Mouse (Mus musculus) heart, embryonic 11.5 days (tissue): Measurements from ENCODE around the gene Mettl24. TPM values are rescaled to one million over a fixed set of nuclear protein-coding genes. Genes with fewer than 3 reads are reported as not detected.

Experiments
- ATAC-seq: fragments of 200-750 bp; cut with Nextera tagmentation; replicated peaks from 2 replicates; pipeline ENCODE4 v1.8.0; 2017; ENCODE audit warnings: moderate library complexity; ENCODE audit not compliant: insufficient number of reproducible peaks, low FRiP score, low TSS enrichment
- H3K27ac ChIP-seq: fragments of 300-500 bp; sonication (generic); 2 replicates; pipeline ENCODE4 v1.5.1; 2014; ENCODE audit warnings: mild to moderate bottlenecking, low read depth, low read length
- H3K27me3 ChIP-seq: fragments of 300-500 bp; sonication (generic); 2 replicates; pipeline ENCODE4 v1.6.1; 2014; ENCODE audit warnings: mild to moderate bottlenecking, low read length, mixed read lengths; ENCODE audit not compliant: control insufficient read depth, insufficient read depth
- H3K36me3 ChIP-seq: fragments of 300-500 bp; sonication (generic); 2 replicates; pipeline ENCODE4 v1.6.1; 2014; ENCODE audit warnings: mild to moderate bottlenecking, low read length, moderate library complexity, mixed read lengths; ENCODE audit not compliant: control insufficient read depth, insufficient read depth
- H3K4me1 ChIP-seq: fragments of 300-500 bp; sonication (generic); 2 replicates; pipeline ENCODE4 v1.6.1; 2014; ENCODE audit warnings: low read length; ENCODE audit not compliant: control insufficient read depth, insufficient read depth
- H3K4me2 ChIP-seq: fragments of 300-500 bp; sonication (generic); 2 replicates; pipeline ENCODE4 v1.6.1; 2014; ENCODE audit warnings: mild to moderate bottlenecking, moderate library complexity
- H3K4me3 ChIP-seq: fragments of 300-500 bp; sonication (generic); 2 replicates; pipeline ENCODE4 v1.5.1; 2014; ENCODE audit warnings: low read depth, low read length
- H3K9ac ChIP-seq: fragments of 300-500 bp; sonication (generic); 2 replicates; pipeline ENCODE4 v1.6.1; 2014; ENCODE audit warnings: mild to moderate bottlenecking, low read depth, low read length, moderate library complexity
- H3K9me3 ChIP-seq: fragments of 300-500 bp; sonication (generic); replicated peaks from 2 replicates; pipeline ENCODE4 v1.6.1; 2016; ENCODE audit warnings: low read length; ENCODE audit not compliant: control insufficient read depth
- WGBS: fragments of 180-500 bp; shearing (Covaris S2); extraction: QIAGEN DNeasy Blood & Tissue Kit; methylation state at CpG from one replicate; pipeline ENCODE4 v1.1.7; 2014; ENCODE audit not compliant: insufficient replicate concordance; 5-methylcytosine and 5-hydroxymethylcytosine counted together
- polyA plus RNA-seq: library from polyadenylated mRNA; unstranded; fragments of >200 nt; fragmentation: Nextera tagmentation; extraction: Ambion mirVana; gene quantifications from 2 replicates; pipeline ENCODE4 v1.2.1, GENCODE M21; 2014

The Mettl24 gene
- polyA plus RNA-seq, 1 experiment from 2014 or later = 2.0 TPM

DNA sequence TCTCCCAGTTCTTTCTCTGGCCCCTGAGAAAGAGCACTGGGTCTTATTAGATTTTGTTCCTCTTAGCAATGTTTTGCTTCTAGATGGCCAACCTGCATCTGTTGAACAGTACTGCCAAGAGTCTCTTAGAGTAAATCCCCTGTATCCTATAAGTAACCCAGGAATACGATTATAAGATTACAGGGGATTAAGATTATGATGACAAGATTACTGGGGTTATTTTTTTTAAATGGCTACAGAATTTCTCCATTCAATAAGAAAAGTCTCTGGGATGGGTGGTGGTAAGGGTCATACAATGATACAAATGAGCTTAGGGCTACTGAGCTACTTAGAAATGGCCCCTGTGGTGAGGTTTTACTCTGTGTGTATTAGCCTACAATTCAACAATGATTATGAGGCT lies 37.7 kb upstream of the Mettl24 start:
- no peak for ATAC-seq
- Histone ChIP-seq H3K9me3 (no peaks in the 10 kb centered on the region), H3K27ac (no peak overlapping the region), H3K9ac (no peak overlapping the region), H3K4me3 (no peak overlapping the region), H3K4me2 (no peak overlapping the region), H3K36me3 (no peaks in the 10 kb centered on the region), H3K27me3 (no peaks in the 10 kb centered on the region), H3K4me1 (no peaks in the 10 kb centered on the region)
- WGBS = 63% methylated on average over 1 of the region's 1 CpGs

GRCm38 (mm10) chr10:40648776-40649175 lies 34.3 kb upstream of the Mettl24 start:
- no peaks in the 10 kb centered on the region for H3K9me3 ChIP-seq
- ATAC-seq = no peak
- 84% methylated on average over 12 of the region's 12 CpGs for WGBS

DNA sequence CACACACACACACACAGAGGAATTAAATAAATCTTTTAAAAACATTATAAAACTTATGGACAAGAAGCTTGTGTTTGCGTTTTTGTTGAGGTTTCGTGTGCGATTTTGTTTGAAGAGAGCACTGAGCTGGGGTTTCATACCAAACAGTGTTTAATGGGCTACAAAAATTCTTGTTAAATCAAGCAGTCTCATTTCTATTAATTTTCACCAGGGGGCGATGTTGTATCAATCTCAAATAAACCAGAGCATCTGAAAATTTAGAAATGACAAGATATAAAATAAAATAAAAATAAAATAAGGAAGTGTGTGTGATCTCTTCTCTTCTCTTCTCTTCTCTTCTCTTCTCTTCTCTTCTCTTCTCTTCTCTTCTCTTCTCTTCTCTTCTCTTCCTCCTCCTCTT lies 33.4 kb upstream of the Mettl24 start:
- Histone ChIP-seq H3K4me3 (no peak overlapping the region), H3K4me2 (no peak overlapping the region), H3K9ac (no peak overlapping the region), H3K9me3 (no peaks in the 10 kb centered on the region), H3K36me3 (no peaks in the 10 kb centered on the region), H3K27ac (no peak overlapping the region), H3K4me1 (no peaks in the 10 kb centered on the region), H3K27me3 (no peaks in the 10 kb centered on the region)
- WGBS = 31% methylated on average over 4 of the region's 4 CpGs
- no peak for ATAC-seq

More at GRCm38 (mm10) chr10:40648776-40649175, 34.3 kb upstream of the Mettl24 start:
- H3K27me3 ChIP-seq = no peaks in the 10 kb centered on the region
- H3K36me3 ChIP-seq = no peaks in the 10 kb centered on the region
- H3K4me2 ChIP-seq = no peak overlapping the region
- no peaks in the 10 kb centered on the region for H3K4me1 ChIP-seq
- H3K4me3 ChIP-seq = no peak overlapping the region
- H3K27ac ChIP-seq = no peak overlapping the region
- H3K9ac ChIP-seq = no peak overlapping the region

GRCm38 (mm10) chr10:40651676-40652075 lies 31.4 kb upstream of the Mettl24 start:
- WGBS = 62% methylated on average over 2 of the region's 2 CpGs
- Histone ChIP-seq H3K9me3 (no peaks in the 10 kb centered on the region), H3K36me3 (no peaks in the 10 kb centered on the region), H3K9ac (no peak overlapping the region), H3K4me2 (no peak overlapping the region), H3K4me1 (no peaks in the 10 kb centered on the region), H3K4me3 (no peak overlapping the region), H3K27ac (no peak overlapping the region), H3K27me3 (no peaks in the 10 kb centered on the region)
- no peak for ATAC-seq

- WGBS = 76% methylated on average over 3 of the region's 3 CpGs
- Histone ChIP-seq H3K9ac (no peak overlapping the region), H3K4me2 (no peak overlapping the region), H3K27ac (no peak overlapping the region), H3K4me1 (no peaks in the 10 kb centered on the region), H3K36me3 (no peaks in the 10 kb centered on the region), H3K9me3 (no peaks in the 10 kb centered on the region), H3K4me3 (no peak overlapping the region), H3K27me3 (no peaks in the 10 kb centered on the region)
- no peak for ATAC-seq
These were observed 17.8 kb upstream of the Mettl24 start for GRCm38 (mm10) chr10:40665270-40665669.

DNA sequence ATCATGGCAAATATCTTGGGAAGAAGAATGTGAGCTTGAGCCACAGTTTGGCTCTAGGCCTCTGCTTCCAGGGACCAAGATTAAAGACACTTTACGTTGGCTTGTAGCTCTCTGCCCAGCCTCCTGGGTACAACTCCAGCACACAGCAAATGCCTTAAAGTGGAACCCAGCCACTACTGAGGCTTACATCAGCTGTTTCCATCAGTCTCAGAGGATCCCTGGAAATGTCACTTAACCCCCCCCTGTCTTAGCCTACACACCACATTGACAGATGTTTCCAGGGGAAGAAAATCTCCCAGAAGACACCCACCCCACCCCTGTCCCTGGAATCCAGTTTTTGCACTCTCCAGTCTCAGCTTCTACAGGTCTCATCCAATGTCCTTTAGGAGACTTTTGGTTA lies 16.1 kb upstream of the Mettl24 start:
- Histone ChIP-seq H3K9ac (no peak overlapping the region), H3K27ac (no peak overlapping the region), H3K27me3 (no peaks in the 10 kb centered on the region), H3K4me2 (no peak overlapping the region), H3K4me1 (no peaks in the 10 kb centered on the region), H3K9me3 (no peaks in the 10 kb centered on the region), H3K4me3 (no peak overlapping the region), H3K36me3 (no peaks in the 10 kb centered on the region)
- WGBS = 88% methylated on average over 1 of the region's 1 CpGs
- no peak for ATAC-seq

DNA sequence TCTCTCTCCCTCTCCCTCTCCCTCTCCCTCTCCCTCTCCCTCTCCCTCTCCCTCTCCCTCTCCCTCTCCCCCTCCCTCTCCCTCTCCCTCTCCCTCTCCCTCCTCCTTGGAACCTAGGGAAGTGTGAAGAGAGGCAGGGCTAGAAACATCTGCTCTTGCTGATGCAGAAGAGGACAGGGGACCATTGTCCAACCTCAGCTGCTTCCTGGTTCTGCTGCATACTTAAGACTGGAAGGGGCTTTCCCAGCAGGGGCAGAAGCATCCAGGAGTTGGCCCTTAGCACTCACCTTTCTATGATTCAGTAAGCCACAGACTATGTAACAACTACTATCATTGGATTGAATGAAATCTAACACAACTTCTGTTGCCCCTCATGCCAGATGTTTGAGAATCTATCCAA lies 14.4 kb upstream of the Mettl24 start:
- Histone ChIP-seq H3K9me3 (no peaks in the 10 kb centered on the region), H3K4me2 (no peak overlapping the region), H3K4me3 (no peak overlapping the region), H3K4me1 (no peaks in the 10 kb centered on the region), H3K9ac (no peak overlapping the region), H3K27me3 (no peaks in the 10 kb centered on the region), H3K27ac (no peak overlapping the region), H3K36me3 (no peaks in the 10 kb centered on the region)
- no peak for ATAC-seq

DNA sequence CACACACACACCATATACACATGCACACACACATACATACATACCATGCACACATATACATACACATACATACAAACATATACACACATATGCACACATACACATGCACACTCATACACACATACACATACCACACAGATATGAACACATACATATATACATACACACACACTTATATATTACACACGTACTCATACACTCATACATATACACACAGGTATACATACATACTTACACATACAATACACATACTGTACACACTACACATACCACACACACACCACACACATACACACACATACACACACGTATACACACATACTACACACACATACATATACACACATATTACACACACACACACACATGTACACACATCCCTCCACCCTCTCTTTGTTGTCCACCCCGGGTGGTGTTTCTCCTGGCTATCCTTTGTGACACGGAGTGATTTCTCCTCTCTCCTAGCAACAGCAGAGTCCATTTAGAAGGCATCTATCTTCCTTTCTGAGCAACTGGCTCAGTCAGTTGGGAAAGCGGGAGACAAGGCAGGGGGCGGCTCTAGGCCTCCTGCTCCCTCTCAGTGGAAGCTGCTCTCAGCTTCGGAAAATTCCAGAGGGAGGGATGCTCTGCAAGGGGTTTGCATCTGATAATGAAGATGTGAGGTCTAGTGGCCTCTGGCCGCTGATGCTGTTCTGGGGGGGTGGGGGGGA lies 10.3 kb upstream of the Mettl24 start:
- H3K36me3 ChIP-seq = no peaks in the 10 kb centered on the region
- no peak overlapping the region for H3K27ac ChIP-seq
- no peak for ATAC-seq
- no peaks in the 10 kb centered on the region for H3K9me3 ChIP-seq
- H3K9ac ChIP-seq = no peak overlapping the region
- no peak overlapping the region for H3K4me2 ChIP-seq
- H3K27me3 ChIP-seq = no peaks in the 10 kb centered on the region
- H3K4me1 ChIP-seq = peaks cover 4% of the 10 kb centered on the region; the same call in 1 of the 2 replicates
- 49% methylated on average over 8 of the region's 8 CpGs for WGBS
- H3K4me3 ChIP-seq = no peak overlapping the region

DNA sequence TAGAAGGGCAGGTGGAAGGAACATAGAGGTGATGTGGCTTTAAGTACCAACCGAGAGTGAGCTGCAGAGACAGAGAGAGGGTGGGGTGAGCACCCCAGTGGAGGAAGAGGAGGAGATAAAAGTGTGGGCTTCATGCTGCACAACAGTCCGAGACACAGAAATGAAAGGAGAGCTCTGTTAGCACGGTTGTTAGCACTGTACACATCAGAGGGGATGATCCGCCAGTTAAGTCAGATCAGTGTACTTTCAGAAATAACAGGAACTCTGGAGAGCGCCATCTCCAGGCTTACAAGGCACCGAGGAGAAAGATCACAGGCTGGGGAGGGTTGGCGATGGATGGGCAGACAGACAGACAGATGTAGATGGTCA lies 9.8 kb upstream of the Mettl24 start:
- no peak overlapping the region for H3K4me3 ChIP-seq
- H3K9me3 ChIP-seq = no peaks in the 10 kb centered on the region
- peaks cover 4% of the 10 kb centered on the region; the same call in 1 of the 2 replicates for H3K4me1 ChIP-seq
- no peaks in the 10 kb centered on the region for H3K36me3 ChIP-seq
- H3K9ac ChIP-seq = no peak overlapping the region
- no peaks in the 10 kb centered on the region for H3K27me3 ChIP-seq
- H3K27ac ChIP-seq = no peak overlapping the region
- 52% methylated on average over 7 of the region's 7 CpGs for WGBS
- no peak overlapping the region for H3K4me2 ChIP-seq
- no peak for ATAC-seq
